Comparison of ENCODE assay signal across 1 mouse cellular context in the genomic region with DNA sequence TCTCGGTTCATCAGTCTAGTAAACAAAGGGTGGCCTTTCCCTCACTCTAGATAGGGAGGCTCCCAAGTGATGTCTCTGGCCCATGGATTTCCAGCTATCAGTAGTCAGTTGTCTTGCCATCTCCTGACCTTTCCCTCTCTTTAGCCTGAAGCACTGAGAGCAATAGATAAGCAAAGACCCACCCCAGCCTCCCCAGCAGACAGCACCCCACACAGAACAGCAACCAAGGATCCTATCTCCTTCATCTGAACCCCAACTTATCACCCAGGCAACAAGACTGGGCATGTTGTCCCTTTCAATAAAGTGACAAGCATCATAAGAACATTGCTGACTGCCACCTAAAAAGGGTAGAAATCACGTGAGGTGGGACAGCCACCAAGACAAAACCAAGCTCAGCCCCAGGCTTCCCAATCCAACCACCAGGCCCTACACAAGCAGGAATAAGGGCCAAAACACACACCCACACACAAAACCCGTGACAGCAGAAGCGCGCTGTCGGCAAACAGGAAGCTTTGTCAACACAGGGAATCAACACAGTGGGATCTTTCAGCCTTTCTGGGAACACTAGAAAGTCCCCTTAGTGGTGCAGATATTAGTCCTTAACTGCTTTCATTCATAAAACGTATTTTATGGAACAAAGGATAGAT.
TF ChIP-seq lines count a peak whose summit lies in the region.

No protein-coding gene starts in this region.

TF ChIP-seq in MEL, 35 proteins besides CTCF, POLR2A, EP300 and RAD21 (continued from another document):
- TF ChIP-seq MXI1 (IDR thresholded peaks at IDR 0.05; ENCODE audit: low read depth, low read length) (no peak), MYB (IDR thresholded peaks at IDR 0.05; ENCODE audit: low read depth, low read length) (no peak), NRF1 (IDR thresholded peaks at IDR 0.05; ENCODE audit: insufficient read depth, low read depth, low read length, poor library complexity, severe bottlenecking) (no peak), ZKSCAN1 (IDR thresholded peaks at IDR 0.05; ENCODE audit: low read depth, low read length) (no peak), MAZ (IDR thresholded peaks at IDR 0.05; ENCODE audit: low read depth, low read length) (no peak), USF2 (IDR thresholded peaks at IDR 0.05; ENCODE audit: borderline replicate concordance in 1 of 2, insufficient read depth in 1 of 2, low read depth in 1 of 2, low read length in 2 of 2) (no peak), BHLHE40 (IDR thresholded peaks at IDR 0.05; ENCODE audit: borderline replicate concordance, low read depth, low read length) (no peak), ELF1 (IDR thresholded peaks at IDR 0.05; ENCODE audit: low read depth, low read length) (no peak), CHD2 (IDR thresholded peaks at IDR 0.05; ENCODE audit: low read length) (no peak), HCFC1 (IDR thresholded peaks at IDR 0.05; ENCODE audit: low read depth, low read length) (no peak), MEF2A (IDR thresholded peaks at IDR 0.05; ENCODE audit: extremely low read depth, insufficient replicate concordance, low read depth, low read length, poor library complexity, severe bottlenecking) (no peak), TBP (IDR thresholded peaks at IDR 0.05; ENCODE audit: low read depth, low read length) (no peak), TAL1 (IDR thresholded peaks at IDR 0.05; ENCODE audit: low read length) (no peak), RCOR1 (IDR thresholded peaks at IDR 0.05; ENCODE audit: low read depth, low read length) (no peak), NELFE (IDR thresholded peaks at IDR 0.05; ENCODE audit: low read depth, low read length) (no peak), UBTF (IDR thresholded peaks at IDR 0.05; ENCODE audit: borderline replicate concordance, insufficient read depth, low read depth, low read length) (no peak), JUND (IDR thresholded peaks at IDR 0.05; ENCODE audit: low read depth, low read length) (no peak), GATA1 (IDR thresholded peaks at IDR 0.05; ENCODE audit: low read depth, low read length) (peak; percentile 48; the same call in 1 of the 2 replicates), ZNF384 (IDR thresholded peaks at IDR 0.05; ENCODE audit: low read depth, low read length) (no peak), USF1 (IDR thresholded peaks at IDR 0.05; ENCODE audit: low read depth, low read length) (no peak), TCF12 (IDR thresholded peaks at IDR 0.05; ENCODE audit: low read depth, low read length) (peak; percentile 35; the same call in 1 of the 2 replicates), MYC (IDR thresholded peaks at IDR 0.05; ENCODE audit: low read depth, low read length) (no peak), E2F4 (IDR thresholded peaks at IDR 0.05; ENCODE audit: borderline replicate concordance, low read depth, low read length) (no peak), SIN3A (IDR thresholded peaks at IDR 0.05; ENCODE audit: low read length) (peak; percentile 38; the same call in 1 of the 2 replicates), MAFK (IDR thresholded peaks at IDR 0.05; ENCODE audit: borderline replicate concordance, low read depth, low read length) (no peak)
TF ChIP-seq in MEL: peak in this region for 4.
